Mouse (Mus musculus): ENCODE measurements around the gene Caml. TPM values are rescaled to one million over a fixed set of nuclear protein-coding genes. Genes with fewer than 3 reads are reported as not detected.

The Caml gene
- polyA plus RNA-seq (2017; shearing (Covaris generic)) = 36.6 TPM

GRCm38 (mm10) chr13:55622649-55623541 is at the start of gene Caml:
Gene Caml, plus strand, starts transcription at chr13:55623005.

DNA sequence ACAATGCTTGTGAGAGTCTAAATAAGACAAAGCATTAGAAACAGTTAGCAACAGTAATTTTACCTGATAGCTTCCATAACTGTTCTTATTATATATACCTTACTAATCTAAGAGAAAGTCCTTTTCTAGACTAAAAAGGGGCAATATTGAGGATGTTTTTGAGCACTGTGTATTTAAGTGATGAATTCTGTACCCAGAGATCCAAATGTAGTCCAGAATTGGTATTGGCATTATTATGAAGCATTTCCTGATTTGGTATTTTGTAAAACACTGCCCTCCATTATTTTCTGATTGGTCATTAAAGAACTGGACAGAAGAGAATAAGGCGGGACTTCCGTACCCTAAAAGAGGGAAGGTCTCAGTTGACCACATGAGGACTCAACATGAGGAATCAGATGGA is 49.4 kb upstream of the Caml start, which contains the start of gene Tmed9:
Gene Tmed9, plus strand, starts transcription at position 301 of the 400 bp plus-strand sequence.

DNA sequence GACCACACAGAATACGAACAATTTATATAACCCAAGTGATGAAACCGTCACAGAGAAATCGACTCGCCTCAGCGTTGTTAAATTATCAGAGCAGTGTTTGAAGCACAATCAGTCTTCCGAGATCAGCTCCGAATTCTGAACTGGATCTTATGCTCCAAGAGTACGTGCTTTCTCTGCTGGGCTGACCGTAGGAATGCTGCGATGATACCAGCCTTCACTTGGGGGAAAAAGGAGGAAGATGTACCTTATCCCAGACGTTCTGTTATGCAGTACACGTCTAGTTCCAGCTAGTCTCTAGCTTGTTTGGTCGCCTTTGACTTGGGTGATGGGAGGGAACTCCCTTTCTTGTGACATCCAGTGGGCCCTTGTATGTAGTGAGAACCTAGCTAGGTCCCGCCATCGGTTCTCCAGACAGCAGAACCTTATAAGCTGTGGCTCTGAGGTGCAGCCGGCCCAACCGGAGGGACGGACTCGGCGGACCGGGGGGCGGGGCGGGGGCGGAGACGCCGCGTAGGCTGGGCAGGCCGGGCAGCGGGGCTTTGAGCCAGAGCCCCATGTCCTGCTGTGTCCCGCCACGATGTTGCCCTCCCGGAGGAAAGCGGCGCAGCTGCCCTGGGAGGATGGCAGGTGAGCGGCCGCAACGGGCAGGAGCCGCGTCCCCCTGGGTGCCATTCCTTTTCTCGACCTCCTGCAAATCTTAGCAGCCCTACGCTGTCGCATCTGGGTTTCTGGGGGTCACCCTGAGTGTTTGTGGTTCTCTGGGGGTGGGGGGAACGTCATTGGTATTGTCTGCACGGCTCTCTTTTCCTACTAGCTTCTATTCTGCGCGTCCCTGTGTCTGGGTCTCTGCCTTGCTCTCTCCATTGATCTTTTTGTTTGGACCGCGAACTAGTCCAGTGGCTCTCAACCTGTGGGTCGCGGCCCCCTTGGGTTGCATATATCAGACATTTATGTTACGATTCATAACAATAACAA is 23.0 kb upstream of the Caml start, which contains the start of gene B4galt7:
Gene B4galt7, plus strand, starts transcription at position 331 of the 975 bp plus-strand sequence.

DNA sequence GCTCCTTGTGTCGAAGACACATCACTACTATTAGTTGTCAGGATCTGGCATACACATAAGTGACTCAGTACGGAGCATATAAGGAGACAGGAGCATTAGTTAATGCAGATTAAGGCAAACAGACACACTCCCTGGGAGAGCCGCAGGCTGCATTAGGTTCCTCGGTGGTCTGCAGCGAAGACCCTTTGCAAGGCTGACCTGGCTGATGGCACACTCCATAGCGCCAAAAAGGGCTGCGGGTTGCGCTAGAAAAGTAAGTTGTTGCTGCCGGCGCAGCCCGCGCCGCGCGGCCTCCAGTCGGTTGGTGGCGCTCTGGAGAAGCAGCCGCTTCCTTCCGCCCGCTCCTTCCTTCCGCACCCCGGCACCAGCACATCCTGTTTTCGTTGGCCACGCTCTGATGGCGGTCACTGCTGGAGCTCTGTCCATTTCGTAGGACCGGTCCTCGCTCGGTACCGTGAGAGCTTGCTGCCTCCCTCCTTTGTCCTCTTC is 11.9 kb downstream of the Caml start, which contains the start of gene Ddx46:
Gene Ddx46, plus strand, starts transcription at position 389 of the 489 bp plus-strand sequence.

Other genes starting within 250 kb of the Caml start
- gene Slc34a1, start 224.8 kb upstream of the Caml start, polyA plus RNA-seq (2017; shearing (Covaris generic)) = not detected
- gene Pfn3, start 207.8 kb upstream of the Caml start, polyA plus RNA-seq (2017; shearing (Covaris generic)) = not detected
- not detected for gene F12, start 196.2 kb upstream of the Caml start, polyA plus RNA-seq (2017; shearing (Covaris generic))
- 18.2 TPM for gene Grk6, start 177.9 kb upstream of the Caml start, polyA plus RNA-seq (2017; shearing (Covaris generic))
- gene Prr7, start 158.7 kb upstream of the Caml start, polyA plus RNA-seq (2017; shearing (Covaris generic)) = not detected
- gene Dbn1, start 134.9 kb upstream of the Caml start, polyA plus RNA-seq (2017; shearing (Covaris generic)) = not detected
- 16.1 TPM for gene Pdlim7, start 109.3 kb upstream of the Caml start, polyA plus RNA-seq (2017; shearing (Covaris generic))
- gene Dok3, start 93.7 kb upstream of the Caml start, polyA plus RNA-seq (2017; shearing (Covaris generic)) = 2.6 TPM
- gene Ddx41, start 86.3 kb upstream of the Caml start, polyA plus RNA-seq (2017; shearing (Covaris generic)) = 101 TPM
- 30.0 TPM for gene Fam193b, start 51.9 kb upstream of the Caml start, polyA plus RNA-seq (2017; shearing (Covaris generic))
- 296 TPM for gene Tmed9, start 49.3 kb upstream of the Caml start, polyA plus RNA-seq (2017; shearing (Covaris generic))
- 49.6 TPM for gene B4galt7, start 23.1 kb upstream of the Caml start, polyA plus RNA-seq (2017; shearing (Covaris generic))
- 68.9 TPM for gene Ddx46, start 12.0 kb downstream of the Caml start, polyA plus RNA-seq (2017; shearing (Covaris generic))
- 11.4 TPM for gene B230219D22Rik, start 70.1 kb downstream of the Caml start, polyA plus RNA-seq (2017; shearing (Covaris generic))
- gene Txndc15, start 91.6 kb downstream of the Caml start, polyA plus RNA-seq (2017; shearing (Covaris generic)) = 68.3 TPM
- 16.4 TPM for gene Pcbd2, start 104.4 kb downstream of the Caml start, polyA plus RNA-seq (2017; shearing (Covaris generic))
- gene Catsper3, start 161.6 kb downstream of the Caml start, polyA plus RNA-seq (2017; shearing (Covaris generic)) = not detected
- gene Pitx1, start 213.2 kb downstream of the Caml start, polyA plus RNA-seq (2017; shearing (Covaris generic)) = not detected

Measured in inflammation-experienced regulatory T-cells, adult 16 weeks (primary cell).